Mouse (Mus musculus) lung, adult 2 months (tissue): ENCODE data around the gene AC134908.4.

ENCODE experiments used
- CTCF ChIP-seq: fragments of 200-500 bp; IDR thresholded peaks from 2 replicates; pipeline ENCODE4 v1.5.1; 2011; ENCODE audit warnings: mild to moderate bottlenecking, low read length, control low read depth; ENCODE audit not compliant: insufficient read depth
- POLR2A ChIP-seq: fragments of 200-500 bp; IDR thresholded peaks from 2 replicates; pipeline ENCODE4 v1.6.1; 2011; ENCODE audit warnings: low read depth, mild to moderate bottlenecking, control low read depth, low read length, borderline replicate concordance; ENCODE audit errors: extremely low read depth

DNA sequence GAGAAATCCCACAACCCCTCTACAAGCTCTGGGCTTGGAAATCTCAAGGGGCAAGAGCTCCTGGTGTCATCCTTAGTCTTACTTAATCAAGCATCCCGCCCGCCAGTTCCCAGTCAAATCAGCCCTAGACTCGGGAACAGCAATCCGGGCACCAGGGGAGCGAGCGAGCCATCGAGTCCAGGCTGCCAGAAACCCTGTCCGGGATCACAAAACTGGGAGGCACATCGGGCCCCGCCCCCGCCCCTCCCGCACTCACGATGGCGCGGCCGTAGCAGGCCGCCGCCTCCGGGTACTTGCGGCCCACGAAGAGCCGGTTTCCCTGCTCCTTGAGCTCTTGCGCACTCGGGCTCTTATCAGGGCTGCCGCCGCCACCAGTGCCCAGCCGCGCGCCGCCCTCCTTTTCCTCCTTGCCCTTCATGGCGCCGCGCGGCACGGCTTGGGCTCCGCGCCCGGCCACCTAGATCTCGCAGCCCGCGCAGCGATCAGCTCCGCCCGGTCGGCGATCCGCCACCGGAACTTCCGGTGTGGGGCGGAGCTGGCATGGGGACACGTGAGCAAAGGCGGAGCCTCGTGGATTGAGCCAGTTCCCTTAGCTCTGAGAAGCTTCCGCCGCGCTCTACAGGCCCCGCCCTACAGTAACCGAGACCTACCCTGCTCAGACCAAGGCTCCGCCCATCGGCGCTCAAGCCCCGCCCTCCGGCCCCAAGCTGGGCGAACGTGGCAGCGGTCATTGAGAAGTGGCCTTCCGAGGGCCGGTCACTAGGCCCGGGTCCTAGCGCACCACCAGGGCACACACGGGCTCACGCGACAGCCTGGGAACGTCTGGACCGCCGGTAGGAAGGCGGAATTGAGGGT lies 37.2 kb upstream of the AC134908.4 start:
- TF ChIP-seq CTCF (no peak), POLR2A (peak; percentile 51)
